Comparison of ENCODE assay signal across 10 mouse cellular contexts in the genomic region with DNA sequence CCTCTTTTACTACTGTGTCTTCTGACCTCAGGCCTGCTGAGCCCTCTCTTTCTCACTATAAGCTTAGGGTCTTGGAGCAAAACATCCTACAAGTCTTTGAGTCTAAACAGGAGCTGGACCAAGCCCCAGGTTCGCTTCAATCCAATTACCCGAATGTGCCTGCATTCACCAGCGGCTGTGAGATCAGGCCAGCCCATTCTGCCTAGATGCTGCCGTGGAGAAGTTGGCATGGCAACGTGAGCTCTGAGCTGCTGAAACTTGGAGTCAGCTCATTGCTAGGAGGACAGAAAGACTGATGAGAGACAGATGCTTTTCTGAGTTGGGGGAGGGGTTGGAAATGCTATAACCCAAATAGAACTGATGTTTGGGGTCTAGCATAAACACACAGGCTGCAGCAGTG.
A peak's percentile ranks its signal among the peaks of the same experiment; 100 is the strongest.
DNase-seq lines count a peak whose midpoint lies in the region; ATAC-seq lines count a peak whose summit lies in the region.
"Had no signal": no experiment of that assay in that cellular context is flagged by ENCODE, and none has a peak within 500 bp of the region (broad histone marks: within the 10 kb centered on the region; RNA-seq: fewer than 3 reads in every experiment).

No protein-coding gene starts in this region.

- peak overlapping the region; percentile 82 for H3K27ac ChIP-seq in heart, embryonic 10.5 days
- H3K27ac ChIP-seq in hindbrain, embryonic 10.5 days: peak overlapping the region; percentile 71
- no peak overlapping the region for H3K27ac ChIP-seq in intestine, embryonic 16.5 days (ENCODE audit: low read length)
- H3K27ac ChIP-seq: liver, embryonic 14.5 days had no signal

- H3K9ac ChIP-seq in intestine, embryonic 16.5 days (ENCODE audit: low read depth, low read length): no peak overlapping the region
- H3K9ac ChIP-seq: liver, embryonic 14.5 days had no signal

- no peak for ATAC-seq in intestine, embryonic 16.5 days

- no peak for DNase-seq in heart, embryonic 10.5 days (ENCODE audit: low spot score)
- no peak for DNase-seq in heart, adult 18-20 months
- DNase-seq in hindbrain, embryonic 10.5 days (ENCODE audit: low spot score): peak; percentile 56
- DNase-seq in left cerebral cortex, postnatal 36 days (ENCODE audit: low spot score in 2 of 2): peak; percentile 67 to 72
- DNase-seq in right cerebral cortex, adult 2 months (ENCODE audit: low spot score in 2 of 2): peak; percentile 74 to 79
- DNase-seq in adrenal gland, postnatal 14 days: no peak
- no peak for DNase-seq in spleen, postnatal 4 days (ENCODE audit: low spot score in 2 of 2)
- DNase-seq: thymus, postnatal 14 days had no signal

- H3K36me3 ChIP-seq in heart, embryonic 10.5 days: no peaks in the 10 kb centered on the region
- peaks cover under 1% of the 10 kb centered on the region; the same call in 1 of the 2 replicates for H3K36me3 ChIP-seq in hindbrain, embryonic 10.5 days
- H3K36me3 ChIP-seq in intestine, embryonic 16.5 days (ENCODE audit: control insufficient read depth, insufficient read depth, low read length): no peaks in the 10 kb centered on the region

- intact Hi-C loops in left cerebral cortex, postnatal 36 days (cut with DNase I): no loop called here

- H3K4me2 ChIP-seq in intestine, embryonic 16.5 days (ENCODE audit: low read depth, low read length): no peak overlapping the region

- peaks cover 53% of the 10 kb centered on the region for H3K4me1 ChIP-seq in heart, embryonic 10.5 days
- H3K4me1 ChIP-seq in hindbrain, embryonic 10.5 days (replicated peaks): peaks cover 41% of the 10 kb centered on the region
- H3K4me1 ChIP-seq in intestine, embryonic 16.5 days (ENCODE audit: control insufficient read depth, insufficient read depth, low read length): peaks cover 9% of the 10 kb centered on the region; the same call in 1 of the 2 replicates

- 35% methylated on average over 5 of the region's 5 CpGs for WGBS in heart, embryonic 10.5 days
- 19% methylated on average over 5 of the region's 5 CpGs for WGBS in hindbrain, embryonic 10.5 days
- WGBS in intestine, embryonic 16.5 days: 39% methylated on average over 5 of the region's 5 CpGs

- peaks cover 5% of the 10 kb centered on the region; the same call in 1 of the 2 replicates for H3K27me3 ChIP-seq in heart, embryonic 10.5 days (ENCODE audit: insufficient read depth, poor library complexity, severe bottlenecking)
- no peaks in the 10 kb centered on the region for H3K27me3 ChIP-seq in hindbrain, embryonic 10.5 days (ENCODE audit: insufficient read depth, poor library complexity, severe bottlenecking)
- H3K27me3 ChIP-seq in intestine, embryonic 16.5 days (replicated peaks; ENCODE audit: control insufficient read depth, insufficient read depth, low read length): no peaks in the 10 kb centered on the region

- H3K4me3 ChIP-seq in heart, embryonic 10.5 days: peak overlapping the region; percentile 7; the same call in 1 of the 2 replicates
- no peak overlapping the region for H3K4me3 ChIP-seq in hindbrain, embryonic 10.5 days
- no peak overlapping the region for H3K4me3 ChIP-seq in intestine, embryonic 16.5 days (ENCODE audit: low read length)

- H3K9me3 ChIP-seq in heart, embryonic 10.5 days: no peaks in the 10 kb centered on the region
- H3K9me3 ChIP-seq in hindbrain, embryonic 10.5 days: no peaks in the 10 kb centered on the region
- H3K9me3 ChIP-seq in intestine, embryonic 16.5 days (ENCODE audit: control insufficient read depth, low read length): no peaks in the 10 kb centered on the region

Comparison
In these comparisons a context has a peak if more than half of its experiments do, and no peak if none do; other contexts are left out.
1. DNase-seq: peak in hindbrain, embryonic 10.5 days (single experiment), left cerebral cortex, postnatal 36 days (2 of 2) and right cerebral cortex, adult 2 months (2 of 2); none in heart, embryonic 10.5 days (single experiment), heart, adult 18-20 months (0 of 2), adrenal gland, postnatal 14 days (single experiment) and spleen, postnatal 4 days (0 of 2).